Mouse (Mus musculus) cerebellum, adult 11-12 months (tissue): ENCODE results near the gene Thada.
"Not testable (repeated sequence)": the region's sequence is repeated elsewhere in the genome, so short reads cannot be mapped to it uniquely, and the experiment has no call there.

Experiments used
- DNase-seq: peaks from one replicate; pipeline ENCODE4 v3.0.0; 2022

Thada gene

GRCm38 (mm10) chr17:84207611-84208010, 258.4 kb downstream of the Thada start:
- no peak for DNase-seq

- DNase-seq, result no peak
Observed at GRCm38 (mm10) chr17:84206239-84206638, 259.8 kb downstream of the Thada start.

- DNase-seq, result no peak
Observed at GRCm38 (mm10) chr17:84204962-84205361, 261.0 kb downstream of the Thada start.

GRCm38 (mm10) chr17:84203340-84203739, 262.7 kb downstream of the Thada start:
- no peak for DNase-seq

GRCm38 (mm10) chr17:84201183-84201582, 264.8 kb downstream of the Thada start:
- DNase-seq, result no peak

- DNase-seq, result no peak
Observed at GRCm38 (mm10) chr17:84197912-84198344, 268.1 kb downstream of the Thada start.

GRCm38 (mm10) chr17:84196329-84196728, 269.7 kb downstream of the Thada start:
- DNase-seq, result no peak

- no peak for DNase-seq
Observed at GRCm38 (mm10) chr17:84195835-84196234, 270.2 kb downstream of the Thada start.

GRCm38 (mm10) chr17:84195003-84195395, 271.0 kb downstream of the Thada start:
- no peak for DNase-seq

GRCm38 (mm10) chr17:84194282-84195002, 271.6 kb downstream of the Thada start:
- DNase-seq, result no peak

GRCm38 (mm10) chr17:84193411-84193810, 272.6 kb downstream of the Thada start:
- DNase-seq, result no peak

- DNase-seq, result no peak
Observed at GRCm38 (mm10) chr17:84191946-84192345, 274.1 kb downstream of the Thada start.

- peak; percentile 28 for DNase-seq
Observed at GRCm38 (mm10) chr17:84190885-84191284, 275.1 kb downstream of the Thada start.

- DNase-seq, result no peak
Observed at GRCm38 (mm10) chr17:84189127-84189854, 276.7 kb downstream of the Thada start.

- peak; percentile 68 for DNase-seq
Observed at GRCm38 (mm10) chr17:84188374-84188961, 277.5 kb downstream of the Thada start.

GRCm38 (mm10) chr17:84187727-84188373, 278.2 kb downstream of the Thada start, which contains the start of gene Zfp36l2:
Gene Zfp36l2, minus strand, starts transcription at chr17:84187947.
- peak; percentile 54 for DNase-seq

- not testable (repeated sequence) for DNase-seq
Observed at GRCm38 (mm10) chr17:84187264-84187663, 278.7 kb downstream of the Thada start.

- DNase-seq, result no peak
Observed at GRCm38 (mm10) chr17:84186451-84187202, 279.4 kb downstream of the Thada start.

- DNase-seq, result no peak
Observed at GRCm38 (mm10) chr17:84185581-84186450, 280.2 kb downstream of the Thada start.

- DNase-seq, result no peak
Observed at GRCm38 (mm10) chr17:84185011-84185411, 281.0 kb downstream of the Thada start.

GRCm38 (mm10) chr17:84183291-84183781, 282.7 kb downstream of the Thada start:
- DNase-seq, result peak; percentile 41
